Mouse (Mus musculus) kidney, embryonic 14.5 days (tissue): ENCODE results near the gene Abca14. TPM values are rescaled to one million over a fixed set of nuclear protein-coding genes. Genes with fewer than 3 reads are reported as not detected.

ENCODE experiments used
- ATAC-seq: fragments of 200-750 bp; cut with Nextera tagmentation; 2 replicates; pipeline ENCODE4 v1.8.0; 2017; ENCODE audit warnings: moderate number of reproducible peaks, mild to moderate bottlenecking, moderate TSS enrichment, moderate library complexity; ENCODE audit not compliant: low FRiP score, low TSS enrichment
- H3K27ac ChIP-seq: fragments of 300-500 bp; sonication (generic); 2 replicates; pipeline ENCODE4 v1.5.1; 2014; ENCODE audit warnings: low read depth, mild to moderate bottlenecking, low read length, moderate library complexity, mixed read lengths
- H3K27me3 ChIP-seq: fragments of 300-500 bp; sonication (generic); 2 replicates; pipeline ENCODE4 v1.6.1; 2014; ENCODE audit warnings: mild to moderate bottlenecking, low read length; ENCODE audit not compliant: control insufficient read depth, insufficient read depth
- H3K36me3 ChIP-seq: fragments of 300-500 bp; sonication (generic); 2 replicates; pipeline ENCODE4 v1.6.1; 2014; ENCODE audit warnings: low read length, mixed read lengths; ENCODE audit not compliant: control insufficient read depth, insufficient read depth
- H3K4me1 ChIP-seq: fragments of 300-500 bp; sonication (generic); 2 replicates; pipeline ENCODE4 v1.6.1; 2014; ENCODE audit warnings: low read length, mixed read lengths; ENCODE audit not compliant: control insufficient read depth, insufficient read depth
- H3K4me2 ChIP-seq: fragments of 300-500 bp; sonication (generic); replicated peaks from 2 replicates; pipeline ENCODE4 v1.6.1; 2014; ENCODE audit warnings: low read depth, mild to moderate bottlenecking, low read length
- H3K4me3 ChIP-seq: fragments of 300-500 bp; sonication (generic); 2 replicates; pipeline ENCODE4 v1.5.1; 2014; ENCODE audit warnings: mild to moderate bottlenecking, low read length
- H3K9ac ChIP-seq: fragments of 300-500 bp; sonication (generic); 2 replicates; pipeline ENCODE4 v1.6.1; 2014; ENCODE audit warnings: low read depth, mild to moderate bottlenecking, low read length, moderate library complexity
- H3K9me3 ChIP-seq: fragments of 300-500 bp; sonication (generic); 2 replicates; pipeline ENCODE4 v1.6.1; 2016; ENCODE audit warnings: low read length; ENCODE audit not compliant: control insufficient read depth
- WGBS: fragments of 180-500 bp; shearing (Covaris S2); extraction: QIAGEN DNeasy Blood & Tissue Kit; methylation state at CpG from one replicate; pipeline ENCODE4 v1.1.7; 2014; 5-methylcytosine and 5-hydroxymethylcytosine counted together
- polyA plus RNA-seq: library from polyadenylated mRNA; unstranded; fragments of >200 nt; fragmentation: Nextera tagmentation; extraction: Ambion mirVana; gene quantifications from 2 replicates; pipeline ENCODE4 v1.2.1, GENCODE M21; 2014

The Abca14 gene
- polyA plus RNA-seq, 1 experiment from 2014 or later, result not detected

DNA sequence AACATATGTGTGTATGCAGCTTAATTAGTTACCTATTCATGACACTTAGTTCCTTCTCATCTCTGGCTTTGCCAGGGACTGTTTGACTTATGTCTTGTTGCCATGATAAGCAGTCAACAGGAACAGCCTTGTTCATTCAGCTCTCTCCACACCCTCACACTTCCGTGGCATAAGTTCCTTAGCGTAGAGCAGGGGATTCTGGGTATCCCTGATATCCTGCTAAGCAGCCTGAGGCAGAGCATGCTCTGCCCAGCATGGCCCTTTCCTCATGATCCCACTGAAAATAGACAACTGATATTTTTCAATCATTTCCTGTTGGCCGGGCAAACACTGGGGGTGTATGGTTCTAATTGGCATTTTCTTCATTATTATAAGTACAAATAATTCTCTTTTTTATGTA, 26.1 kb upstream of the Abca14 start:
- Histone ChIP-seq H3K4me1 (no peaks in the 10 kb centered on the region), H3K27ac (no peak overlapping the region), H3K4me2 (no peak overlapping the region), H3K4me3 (no peak overlapping the region), H3K27me3 (no peaks in the 10 kb centered on the region), H3K9ac (no peak overlapping the region), H3K9me3 (no peaks in the 10 kb centered on the region), H3K36me3 (no peaks in the 10 kb centered on the region)
- 88% methylated on average over 3 of the region's 3 CpGs for WGBS
- ATAC-seq, result no peak

- Histone ChIP-seq H3K4me2 (no peak overlapping the region), H3K9ac (no peak overlapping the region), H3K27me3 (no peaks in the 10 kb centered on the region), H3K36me3 (no peaks in the 10 kb centered on the region), H3K9me3 (no peaks in the 10 kb centered on the region), H3K4me1 (no peaks in the 10 kb centered on the region), H3K27ac (no peak overlapping the region), H3K4me3 (no peak overlapping the region)
- 12% methylated on average over 2 of the region's 2 CpGs for WGBS
- ATAC-seq, result no peak
Measured at GRCm38 (mm10) chr7:120178935-120179334, 24.8 kb upstream of the Abca14 start.

- Histone ChIP-seq H3K4me3 (no peak overlapping the region), H3K27ac (no peak overlapping the region), H3K9ac (no peak overlapping the region), H3K36me3 (no peaks in the 10 kb centered on the region), H3K9me3 (no peaks in the 10 kb centered on the region), H3K4me2 (no peak overlapping the region), H3K27me3 (no peaks in the 10 kb centered on the region), H3K4me1 (no peaks in the 10 kb centered on the region)
- WGBS, result 88% methylated on average over 5 of the region's 5 CpGs
- no peak for ATAC-seq
Measured at GRCm38 (mm10) chr7:120180547-120180946, 23.2 kb upstream of the Abca14 start.

DNA sequence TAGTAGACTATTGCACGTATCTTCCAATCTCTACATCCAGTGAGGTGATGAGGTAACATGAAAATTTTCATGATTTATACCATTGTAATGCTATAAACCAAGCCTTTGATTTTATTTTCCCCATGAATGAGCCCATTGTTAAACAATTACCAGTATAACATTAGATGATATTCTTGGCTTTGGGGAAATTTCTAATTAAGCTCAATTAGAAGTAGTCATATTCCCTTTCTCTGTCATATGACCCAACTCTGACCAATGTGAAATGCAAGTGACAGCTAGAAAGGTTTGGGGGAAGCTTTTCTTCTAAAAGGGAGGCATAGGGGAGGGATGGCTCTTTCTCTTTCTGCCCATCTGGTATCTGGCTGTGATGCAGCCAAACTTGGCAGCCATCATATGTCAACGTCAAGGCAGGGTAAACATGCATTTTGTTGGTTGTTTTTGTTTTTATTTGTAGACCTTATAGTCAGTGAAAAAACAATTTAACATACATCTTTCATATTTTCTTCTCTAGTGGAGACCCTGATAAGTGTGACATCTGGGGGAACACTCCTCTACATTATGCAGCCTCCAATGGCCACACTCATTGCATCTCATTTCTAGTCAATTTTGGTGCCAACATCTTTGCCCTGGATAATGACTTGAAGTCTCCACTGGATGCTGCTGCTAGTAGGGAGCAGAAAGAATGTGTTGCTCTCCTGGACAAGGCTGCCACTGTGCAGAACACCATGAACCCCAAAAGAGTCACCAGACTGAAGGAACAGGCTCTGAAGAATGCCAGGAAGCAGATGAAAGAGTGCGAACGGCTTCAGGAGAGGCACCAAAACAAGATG, 22.1 kb upstream of the Abca14 start:
- no peaks in the 10 kb centered on the region for H3K9me3 ChIP-seq
- H3K4me3 ChIP-seq, result no peak overlapping the region
- H3K9ac ChIP-seq, result no peak overlapping the region
- 91% methylated on average over 4 of the region's 4 CpGs for WGBS
- no peaks in the 10 kb centered on the region for H3K27me3 ChIP-seq
- H3K4me1 ChIP-seq, result no peaks in the 10 kb centered on the region
- H3K4me2 ChIP-seq, result no peak overlapping the region
- H3K36me3 ChIP-seq, result no peaks in the 10 kb centered on the region
- ATAC-seq, result no peak
- H3K27ac ChIP-seq, result no peak overlapping the region

- Histone ChIP-seq H3K4me1 (no peaks in the 10 kb centered on the region), H3K36me3 (no peaks in the 10 kb centered on the region), H3K27me3 (no peaks in the 10 kb centered on the region), H3K27ac (no peak overlapping the region), H3K4me3 (no peak overlapping the region), H3K9ac (no peak overlapping the region), H3K9me3 (no peaks in the 10 kb centered on the region), H3K4me2 (no peak overlapping the region)
- no peak for ATAC-seq
Measured at GRCm38 (mm10) chr7:120182891-120183290, 20.9 kb upstream of the Abca14 start.

DNA sequence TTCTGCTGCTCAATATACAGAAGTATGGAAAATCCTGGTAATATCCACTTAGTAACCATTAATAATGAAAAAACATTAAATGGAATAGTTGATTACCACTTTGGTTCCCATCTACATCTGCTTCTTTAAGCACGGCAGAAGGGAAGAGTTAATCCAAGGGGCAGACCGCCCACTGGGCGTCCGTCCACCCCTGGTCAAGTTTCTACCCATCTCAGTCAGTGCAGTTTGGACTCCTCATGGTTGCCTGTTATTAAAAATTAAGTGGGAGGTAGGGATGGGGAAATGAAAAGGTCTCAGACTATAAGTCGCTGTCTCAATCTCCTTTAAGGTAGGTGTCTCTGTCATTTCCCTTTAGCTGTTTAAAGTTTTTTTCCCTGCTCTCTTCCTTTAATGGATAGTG, 14.8 kb upstream of the Abca14 start:
- no peak for ATAC-seq
- Histone ChIP-seq H3K9me3 (no peaks in the 10 kb centered on the region), H3K9ac (no peak overlapping the region), H3K4me2 (no peak overlapping the region), H3K4me3 (no peak overlapping the region), H3K27me3 (no peaks in the 10 kb centered on the region), H3K27ac (no peak overlapping the region), H3K4me1 (no peaks in the 10 kb centered on the region), H3K36me3 (no peaks in the 10 kb centered on the region)
- whole genome bisulfite sequencing, result 89% methylated on average over 5 of the region's 5 CpGs

DNA sequence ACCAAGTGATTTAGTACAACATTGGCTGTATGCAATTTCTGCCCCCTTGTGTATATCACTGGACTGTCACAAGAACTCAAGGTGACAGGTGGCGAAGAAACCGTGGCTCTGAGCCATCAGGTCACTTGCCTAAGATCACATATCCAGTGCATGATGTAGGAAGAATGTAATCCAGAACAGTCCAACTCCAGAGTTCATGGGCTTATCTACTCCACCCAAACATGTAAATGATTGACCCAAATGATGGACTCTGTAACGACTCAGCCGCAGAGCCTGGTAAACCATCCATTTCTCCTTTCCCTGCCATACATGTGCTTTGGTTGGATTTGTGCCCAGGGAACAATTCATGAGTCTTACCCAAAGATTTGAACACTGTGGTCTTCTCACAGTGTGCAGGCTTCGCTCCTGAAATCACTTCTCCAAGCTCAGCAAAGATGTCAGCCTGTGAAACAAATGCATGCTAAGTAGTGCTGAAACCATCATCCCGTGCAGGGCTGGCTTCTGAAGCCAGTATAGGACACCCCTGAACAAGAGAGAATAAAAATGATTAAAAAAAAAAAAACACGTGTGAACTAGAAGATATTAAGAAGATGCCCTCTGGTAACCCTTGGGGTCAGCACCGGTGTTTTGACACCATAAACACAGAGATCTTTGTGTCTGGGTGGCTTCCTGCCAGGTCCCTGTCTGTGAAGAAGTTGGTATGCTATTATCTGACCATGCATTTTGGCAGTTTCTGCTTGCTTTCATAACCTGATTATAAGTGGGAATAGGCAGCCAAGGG, 14.2 kb upstream of the Abca14 start:
- 0 out of 2 replicates have a peak, but pooled peaks have one; percentile 43 for ATAC-seq
- H3K9ac ChIP-seq, result no peak overlapping the region
- H3K4me2 ChIP-seq, result no peak overlapping the region
- H3K4me3 ChIP-seq, result no peak overlapping the region
- H3K9me3 ChIP-seq, result no peaks in the 10 kb centered on the region
- no peaks in the 10 kb centered on the region for H3K36me3 ChIP-seq
- no peak overlapping the region for H3K27ac ChIP-seq
- no peaks in the 10 kb centered on the region for H3K4me1 ChIP-seq
- no peaks in the 10 kb centered on the region for H3K27me3 ChIP-seq
- 57% methylated on average over 8 of the region's 8 CpGs for WGBS

DNA sequence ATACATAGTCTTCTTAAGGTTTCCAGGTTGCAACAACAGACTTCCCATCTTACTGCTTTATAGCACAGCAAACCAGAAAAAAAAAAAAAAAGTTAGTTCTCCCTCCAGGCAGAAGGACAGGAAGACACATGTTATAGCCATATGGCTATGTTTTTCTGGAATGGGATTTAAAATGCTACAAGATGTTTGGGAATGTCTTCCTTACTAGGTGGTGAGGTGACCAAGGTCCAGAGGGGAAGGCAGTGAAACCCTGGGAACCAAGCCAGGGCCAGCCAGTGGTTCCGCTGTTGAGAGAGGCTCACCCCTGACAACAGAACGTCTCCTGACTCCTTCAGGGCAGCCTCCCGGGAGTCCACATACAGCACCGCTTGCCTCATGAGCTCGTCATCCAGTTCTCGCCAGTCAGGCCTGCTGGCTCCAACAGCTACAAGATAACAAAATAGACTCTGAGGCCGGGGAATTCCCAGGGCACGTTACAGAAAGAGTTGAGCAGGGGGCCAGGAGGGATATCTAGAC, 13.6 kb upstream of the Abca14 start:
- H3K4me3 ChIP-seq, result no peak overlapping the region
- H3K9ac ChIP-seq, result no peak overlapping the region
- no peak overlapping the region for H3K27ac ChIP-seq
- WGBS, result 55% methylated on average over 8 of the region's 8 CpGs
- no peaks in the 10 kb centered on the region for H3K36me3 ChIP-seq
- H3K27me3 ChIP-seq, result no peaks in the 10 kb centered on the region
- no peak for ATAC-seq
- no peaks in the 10 kb centered on the region for H3K4me1 ChIP-seq
- no peaks in the 10 kb centered on the region for H3K9me3 ChIP-seq
- H3K4me2 ChIP-seq, result no peak overlapping the region

GRCm38 (mm10) chr7:120192207-120192606, 11.6 kb upstream of the Abca14 start:
- H3K9ac ChIP-seq, result no peak overlapping the region
- H3K4me3 ChIP-seq, result no peak overlapping the region
- H3K9me3 ChIP-seq, result no peaks in the 10 kb centered on the region
- no peak overlapping the region for H3K27ac ChIP-seq
- H3K4me1 ChIP-seq, result no peaks in the 10 kb centered on the region
- H3K4me2 ChIP-seq, result no peak overlapping the region
- WGBS, result 52% methylated on average over 3 of the region's 3 CpGs
- no peaks in the 10 kb centered on the region for H3K27me3 ChIP-seq
- no peaks in the 10 kb centered on the region for H3K36me3 ChIP-seq
- ATAC-seq, result no peak
